Mouse (Mus musculus) liver, embryonic 14.5 days (tissue): ENCODE results near the gene Erbin.

Source experiments
- CTCF ChIP-seq: IDR thresholded peaks from 2 replicates; pipeline ENCODE4 v1.5.1; 2016; ENCODE audit warnings: antibody characterized with exemption, low read depth, control low read depth
- EP300 ChIP-seq: IDR thresholded peaks from 2 replicates; pipeline ENCODE4 v1.6.1; 2016; ENCODE audit warnings: antibody characterized with exemption, low read depth

DNA sequence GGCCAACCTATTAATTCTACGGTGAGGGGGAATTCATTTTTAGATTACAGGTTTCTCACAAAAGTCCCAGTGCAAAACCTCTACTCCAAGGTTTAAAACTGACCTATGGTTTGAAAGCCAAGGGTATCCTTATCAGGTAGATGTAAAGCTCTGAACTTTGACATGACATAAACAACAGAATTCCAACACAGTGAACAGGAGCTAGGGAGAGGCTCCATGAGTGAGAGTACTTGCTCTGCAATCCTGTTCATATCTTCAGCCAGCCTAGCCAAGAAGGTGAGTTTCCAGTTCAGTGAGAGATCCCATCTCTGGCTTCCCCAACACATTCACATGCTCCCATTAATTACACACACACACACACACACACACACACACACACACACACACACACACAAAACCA lies 9.7 kb downstream of the Erbin start:
- TF ChIP-seq CTCF (no peak), EP300 (no peak)
